Mouse (Mus musculus) ES-Bruce4 (cell line): Measurements from ENCODE around the gene Cox17.

ENCODE experiments used
- CTCF ChIP-seq: IDR thresholded peaks from one replicate; pipeline ENCODE4 v1.8.1; 2011; ENCODE audit warnings: low read depth, low read length
- EP300 ChIP-seq: IDR thresholded peaks from 2 replicates; pipeline ENCODE4 v1.6.1; 2011; ENCODE audit warnings: low read depth, low read length; ENCODE audit not compliant: insufficient read depth

GRCm38 (mm10) chr16:38387389-38387788, 40.6 kb downstream of the Cox17 start:
- no peak for TF ChIP-seq CTCF
- no peak for TF ChIP-seq EP300
